Mouse (Mus musculus) thymus, adult 2 months (tissue): Measurements from ENCODE around the gene Ufsp2.
A peak's percentile ranks its signal among the peaks of the same experiment; 100 is the strongest.

Experiments used
- CTCF ChIP-seq: fragments of 200-500 bp; IDR thresholded peaks from 2 replicates; pipeline ENCODE4 v1.5.1; 2012; ENCODE audit warnings: mild to moderate bottlenecking, control low read depth, low read length, moderate library complexity, borderline replicate concordance; ENCODE audit not compliant: control insufficient read depth, poor library complexity, insufficient read depth; ENCODE audit errors: extremely low read depth
- POLR2A ChIP-seq: fragments of 200-500 bp; IDR thresholded peaks from 2 replicates; pipeline ENCODE4 v1.6.1; 2012; ENCODE audit warnings: mild to moderate bottlenecking, low read length, control low read depth, moderate library complexity; ENCODE audit not compliant: control insufficient read depth, poor library complexity, insufficient read depth; ENCODE audit errors: extremely low read depth

DNA sequence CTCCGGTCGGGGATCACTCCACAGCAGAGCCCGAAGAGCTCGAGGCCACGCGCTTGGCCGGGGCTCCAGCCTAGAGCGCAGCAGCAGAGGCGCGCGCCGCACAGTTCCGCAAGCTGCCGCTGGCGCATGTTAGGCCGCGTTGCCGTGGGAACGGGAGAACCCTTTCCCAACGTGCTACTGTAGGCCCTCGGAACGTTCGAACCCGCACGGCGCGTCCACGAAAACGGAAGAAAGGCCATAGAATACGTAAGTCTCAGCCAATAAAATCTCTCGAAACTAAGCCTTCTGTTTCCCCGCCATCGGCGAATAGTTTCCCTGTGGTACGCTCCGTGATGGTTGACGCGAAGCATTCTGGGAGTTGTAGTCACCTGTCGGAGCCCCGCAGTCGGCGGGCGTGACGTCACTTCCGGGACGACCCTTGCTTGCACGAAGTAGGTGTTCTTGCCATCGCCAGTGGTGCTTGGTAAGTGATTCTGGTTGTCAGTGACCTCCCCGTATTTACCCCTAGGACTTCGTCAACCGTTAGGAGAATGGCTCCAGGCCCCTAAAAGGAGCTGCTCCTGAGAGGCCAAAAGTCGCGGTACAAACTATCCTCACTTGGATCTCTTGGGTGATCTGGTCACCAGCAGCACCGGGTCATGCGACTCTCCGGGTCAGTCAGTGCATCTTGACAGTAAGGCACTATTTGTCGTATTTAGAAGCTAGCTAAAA is at the start of gene Ufsp2, which contains the start of gene 1700029J07Rik:
- TF ChIP-seq CTCF (peak; percentile 64; the same call in 1 of the 2 replicates), POLR2A (peak; percentile 32; the same call in 1 of the 2 replicates)
